Mouse (Mus musculus): ENCODE results near the gene Wdr62. TPM values are rescaled to one million over a fixed set of nuclear protein-coding genes. Genes with fewer than 3 reads are reported as not detected.

The Wdr62 gene
- polyA plus RNA-seq, 1 experiment from 2014 or later = 9.3 TPM

GRCm38 (mm10) chr7:30320946-30321345 is 40.7 kb upstream of the Wdr62 start:
- WGBS = 82% methylated on average over 2 of the region's 2 CpGs
- Histone ChIP-seq H3K9ac (no peak overlapping the region), H3K4me2 (peak overlapping the region; percentile 83), H3K27ac (ENCODE audit: poor library complexity, severe bottlenecking) (no peak overlapping the region), H3K36me3 (0 out of 2 replicates have a peak, but pooled peaks cover 4% of the 10 kb centered on the region), H3K4me1 (replicated peaks) (peaks cover 16% of the 10 kb centered on the region), H3K4me3 (peak overlapping the region; percentile 94), H3K9me3 (replicated peaks) (peaks cover 8% of the 10 kb centered on the region; the same call in 1 of the 2 replicates), H3K27me3 (replicated peaks) (no peaks in the 10 kb centered on the region)
- ATAC-seq (ENCODE audit: insufficient number of reproducible peaks, low FRiP score) = no peak

GRCm38 (mm10) chr7:30318142-30318541 is 37.9 kb upstream of the Wdr62 start:
- 88% methylated on average over 3 of the region's 3 CpGs for WGBS
- Histone ChIP-seq H3K4me3 (no peak overlapping the region), H3K9me3 (replicated peaks) (no peaks in the 10 kb centered on the region), H3K36me3 (0 out of 2 replicates have a peak, but pooled peaks cover 4% of the 10 kb centered on the region), H3K27ac (ENCODE audit: poor library complexity, severe bottlenecking) (no peak overlapping the region), H3K9ac (no peak overlapping the region), H3K4me1 (replicated peaks) (peaks cover 26% of the 10 kb centered on the region), H3K4me2 (no peak overlapping the region), H3K27me3 (replicated peaks) (0 out of 2 replicates have a peak, but pooled peaks cover 3% of the 10 kb centered on the region)
- no peak for ATAC-seq (ENCODE audit: insufficient number of reproducible peaks, low FRiP score)

- H3K9me3 ChIP-seq (replicated peaks) = no peaks in the 10 kb centered on the region
- no peak overlapping the region for H3K4me3 ChIP-seq
- H3K36me3 ChIP-seq = peaks cover 22% of the 10 kb centered on the region
- peak overlapping the region; percentile 53; the same call in 1 of the 2 replicates for H3K9ac ChIP-seq
- 0 out of 2 replicates have a peak, but pooled peaks cover 3% of the 10 kb centered on the region for H3K27me3 ChIP-seq (replicated peaks)
- H3K4me1 ChIP-seq (replicated peaks) = peaks cover 15% of the 10 kb centered on the region
- H3K4me2 ChIP-seq = peak overlapping the region; percentile 68; the same call in 1 of the 2 replicates
- ATAC-seq (ENCODE audit: insufficient number of reproducible peaks, low FRiP score) = no peak
- WGBS = 72% methylated on average over 13 of the region's 13 CpGs
- no peak overlapping the region for H3K27ac ChIP-seq (ENCODE audit: poor library complexity, severe bottlenecking)
Measured at GRCm38 (mm10) chr7:30315559-30316529, 35.6 kb upstream of the Wdr62 start.

DNA sequence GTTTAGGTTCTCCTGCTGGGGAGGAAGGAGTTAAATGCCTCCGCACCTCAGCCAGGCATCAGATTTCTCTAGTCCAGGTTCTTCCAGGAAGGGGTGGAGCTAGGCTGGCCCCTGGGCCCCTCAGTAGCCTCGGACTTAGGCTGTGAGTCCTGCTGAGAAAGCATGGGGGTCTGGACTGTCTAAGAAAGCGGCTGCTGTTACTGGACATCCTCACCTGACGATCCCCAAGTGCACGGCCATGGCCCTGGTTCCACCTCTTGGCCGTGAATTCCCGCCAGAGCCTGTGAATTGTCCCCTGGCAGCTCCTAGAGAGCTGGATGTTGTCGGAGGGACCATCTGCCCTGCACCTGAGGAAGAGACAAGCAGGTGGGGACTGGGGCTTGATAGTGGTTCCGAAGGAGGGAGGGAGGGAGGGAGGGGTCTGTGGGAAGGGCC is 34.5 kb upstream of the Wdr62 start, which contains the start of gene Syne4:
Gene Syne4 (plus strand): TSS at position 87 of the 435 bp plus-strand sequence.
- H3K9me3 ChIP-seq (replicated peaks) = no peaks in the 10 kb centered on the region
- peak within 1 kb of the TSS; percentile 40 for H3K4me3 ChIP-seq
- H3K27ac ChIP-seq (ENCODE audit: poor library complexity, severe bottlenecking) = no peak within 1 kb of the TSS
- H3K4me2 ChIP-seq = peak within 1 kb of the TSS; percentile 68
- 2% methylated on average over 9 of the region's 9 CpGs for WGBS
- peaks cover 16% of the 10 kb centered on the region for H3K4me1 ChIP-seq (replicated peaks)
- ATAC-seq (ENCODE audit: insufficient number of reproducible peaks, low FRiP score) = no peak; the same call in 1 of the 2 replicates
- peaks cover 28% of the 10 kb centered on the region for H3K36me3 ChIP-seq
- peak within 1 kb of the TSS; percentile 53 for H3K9ac ChIP-seq
- 0 out of 2 replicates have a peak, but pooled peaks cover 3% of the 10 kb centered on the region for H3K27me3 ChIP-seq (replicated peaks)

- H3K9ac ChIP-seq = no peak overlapping the region
- H3K27ac ChIP-seq (ENCODE audit: poor library complexity, severe bottlenecking) = no peak overlapping the region
Measured at GRCm38 (mm10) chr7:30313666-30314320, 33.6 kb upstream of the Wdr62 start.

DNA sequence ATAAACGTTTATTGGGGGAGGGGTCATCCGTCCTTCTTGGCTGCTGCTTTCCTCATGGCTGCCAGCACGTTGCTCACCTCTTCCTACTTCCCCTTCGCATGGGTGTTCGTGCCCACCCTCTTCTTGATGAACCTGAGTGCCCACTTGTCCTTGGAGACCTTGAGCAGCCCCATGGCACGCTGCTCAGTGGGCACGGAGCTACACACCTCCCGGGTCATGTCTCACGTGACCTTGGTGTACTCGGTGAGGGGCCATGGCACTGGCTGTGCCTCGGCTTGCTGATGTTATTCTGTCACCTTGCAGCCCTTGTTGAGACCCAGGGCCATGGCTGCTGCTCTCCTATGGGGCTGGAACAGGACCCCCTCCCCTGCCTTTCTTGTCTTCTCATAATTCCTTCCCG is 29.9 kb upstream of the Wdr62 start:
- Histone ChIP-seq H3K27ac (ENCODE audit: poor library complexity, severe bottlenecking) (no peak overlapping the region), H3K9me3 (replicated peaks) (no peaks in the 10 kb centered on the region), H3K4me2 (no peak overlapping the region), H3K36me3 (peaks cover 31% of the 10 kb centered on the region), H3K9ac (no peak overlapping the region), H3K4me3 (no peak overlapping the region), H3K27me3 (replicated peaks) (0 out of 2 replicates have a peak, but pooled peaks cover 3% of the 10 kb centered on the region), H3K4me1 (replicated peaks) (peaks cover 25% of the 10 kb centered on the region)
- WGBS = 83% methylated on average over 12 of the region's 12 CpGs
- ATAC-seq (ENCODE audit: insufficient number of reproducible peaks, low FRiP score) = no peak

More at GRCm38 (mm10) chr7:30313666-30314320, 33.6 kb upstream of the Wdr62 start:
- Histone ChIP-seq H3K27me3 (replicated peaks) (0 out of 2 replicates have a peak, but pooled peaks cover 3% of the 10 kb centered on the region), H3K36me3 (peaks cover 28% of the 10 kb centered on the region), H3K4me1 (replicated peaks) (peaks cover 24% of the 10 kb centered on the region), H3K4me3 (no peak overlapping the region), H3K9me3 (replicated peaks) (no peaks in the 10 kb centered on the region), H3K4me2 (no peak overlapping the region)
- ATAC-seq (ENCODE audit: insufficient number of reproducible peaks, low FRiP score) = no peak
- WGBS = 48% methylated on average over 27 of the region's 27 CpGs

DNA sequence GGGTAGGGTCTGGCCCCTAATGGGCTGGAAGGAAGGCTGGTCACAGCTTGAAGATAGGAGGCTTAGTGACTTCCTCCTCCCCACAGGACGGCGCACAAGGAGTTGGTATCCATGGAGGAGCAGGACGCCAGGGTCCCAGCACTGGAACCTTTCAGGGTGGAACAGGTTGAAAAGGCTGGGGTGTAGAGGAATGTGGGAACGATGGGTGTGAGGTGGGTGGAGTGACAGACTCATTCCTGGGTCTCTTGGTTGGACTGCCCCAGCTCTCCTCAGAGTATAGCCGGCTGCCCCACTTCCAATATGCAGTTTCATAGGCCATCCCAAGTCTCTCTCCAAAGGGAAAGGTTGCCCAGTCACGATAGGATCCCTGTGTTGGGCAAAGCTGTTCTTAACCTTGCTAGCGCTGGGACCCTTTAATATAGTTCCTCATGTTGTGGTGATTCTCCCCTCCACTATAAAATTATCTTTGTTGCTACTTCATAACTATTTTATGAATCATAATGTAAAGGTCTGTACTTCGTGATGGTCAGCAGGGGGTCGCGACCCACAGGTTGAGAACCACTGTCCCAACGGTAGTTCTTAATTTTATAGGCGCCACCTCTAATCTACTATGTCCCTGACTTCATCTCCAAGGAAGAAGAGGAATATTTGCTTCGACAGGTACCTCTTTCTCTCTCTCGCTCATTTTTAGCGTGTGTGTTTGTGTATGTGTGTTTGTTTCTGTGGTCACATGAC is 29.3 kb upstream of the Wdr62 start:
- H3K4me3 ChIP-seq = peak overlapping the region; percentile 74
- no peak for ATAC-seq (ENCODE audit: insufficient number of reproducible peaks, low FRiP score)
- H3K4me1 ChIP-seq (replicated peaks) = peaks cover 19% of the 10 kb centered on the region
- H3K4me2 ChIP-seq = peak overlapping the region; percentile 94
- H3K27ac ChIP-seq (ENCODE audit: poor library complexity, severe bottlenecking) = no peak overlapping the region
- peak overlapping the region; percentile 77 for H3K9ac ChIP-seq
- peaks cover 31% of the 10 kb centered on the region for H3K36me3 ChIP-seq
- no peaks in the 10 kb centered on the region for H3K9me3 ChIP-seq (replicated peaks)
- 0 out of 2 replicates have a peak, but pooled peaks cover 3% of the 10 kb centered on the region for H3K27me3 ChIP-seq (replicated peaks)
- 54% methylated on average over 15 of the region's 15 CpGs for WGBS

DNA sequence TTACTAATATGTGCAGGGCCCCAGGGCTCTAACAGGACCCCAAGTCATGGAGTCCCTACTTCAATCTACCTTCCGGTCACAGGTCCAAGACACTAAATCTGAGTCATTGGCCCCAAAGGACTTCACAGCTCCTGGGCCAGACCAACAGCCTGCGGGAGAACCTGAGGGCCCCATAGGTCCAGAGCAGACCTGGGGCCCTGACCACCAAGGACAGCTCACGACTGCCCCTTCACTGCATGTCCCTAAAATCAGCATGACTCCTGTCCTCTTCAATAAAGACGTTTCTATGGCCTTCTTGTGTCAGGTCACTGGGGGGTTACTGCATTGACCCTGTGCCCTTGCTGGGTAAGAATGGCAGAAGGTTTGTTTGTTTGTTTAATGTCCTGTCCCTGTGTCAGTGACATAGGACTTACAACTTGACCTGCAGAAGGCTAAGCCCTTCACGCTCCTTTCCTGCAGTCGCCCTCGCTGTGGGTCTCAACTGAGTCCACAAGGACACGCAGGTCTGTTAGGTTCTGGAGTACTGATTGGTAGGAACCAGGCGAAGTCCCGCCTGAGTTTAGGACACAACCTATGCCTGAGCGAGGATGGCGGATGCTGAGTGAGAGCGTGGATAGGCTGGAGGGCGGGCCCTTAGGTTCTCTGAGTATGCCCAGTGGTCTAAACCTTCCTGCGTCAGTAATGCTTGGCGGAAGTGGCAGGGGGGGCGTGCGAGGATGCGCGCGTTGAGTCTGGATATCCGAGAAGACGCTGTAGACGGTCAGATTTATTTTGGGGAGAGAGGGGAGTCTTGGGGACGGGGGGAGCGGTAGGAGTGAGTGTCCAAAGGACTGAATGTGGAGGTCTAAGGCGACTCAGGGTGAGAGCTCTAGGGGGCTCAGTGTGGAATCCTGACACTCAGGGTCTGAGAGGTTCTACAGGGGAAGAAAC is 28.1 kb upstream of the Wdr62 start, which contains the start of gene Alkbh6:
Gene Alkbh6 (plus strand): TSS at position 642 of the 930 bp plus-strand sequence.
- H3K36me3 ChIP-seq = peaks cover 34% of the 10 kb centered on the region
- peak; percentile 99 for ATAC-seq (ENCODE audit: insufficient number of reproducible peaks, low FRiP score)
- H3K4me3 ChIP-seq = peak within 1 kb of the TSS; percentile 74
- H3K9me3 ChIP-seq (replicated peaks) = no peaks in the 10 kb centered on the region
- 4% methylated on average over 27 of the region's 27 CpGs for WGBS
- H3K27me3 ChIP-seq (replicated peaks) = no peaks in the 10 kb centered on the region
- H3K4me1 ChIP-seq (replicated peaks) = peaks cover 16% of the 10 kb centered on the region
- H3K27ac ChIP-seq (ENCODE audit: poor library complexity, severe bottlenecking) = peak within 1 kb of the TSS; percentile 81
- peak within 1 kb of the TSS; percentile 77 for H3K9ac ChIP-seq
- peak within 1 kb of the TSS; percentile 94 for H3K4me2 ChIP-seq

DNA sequence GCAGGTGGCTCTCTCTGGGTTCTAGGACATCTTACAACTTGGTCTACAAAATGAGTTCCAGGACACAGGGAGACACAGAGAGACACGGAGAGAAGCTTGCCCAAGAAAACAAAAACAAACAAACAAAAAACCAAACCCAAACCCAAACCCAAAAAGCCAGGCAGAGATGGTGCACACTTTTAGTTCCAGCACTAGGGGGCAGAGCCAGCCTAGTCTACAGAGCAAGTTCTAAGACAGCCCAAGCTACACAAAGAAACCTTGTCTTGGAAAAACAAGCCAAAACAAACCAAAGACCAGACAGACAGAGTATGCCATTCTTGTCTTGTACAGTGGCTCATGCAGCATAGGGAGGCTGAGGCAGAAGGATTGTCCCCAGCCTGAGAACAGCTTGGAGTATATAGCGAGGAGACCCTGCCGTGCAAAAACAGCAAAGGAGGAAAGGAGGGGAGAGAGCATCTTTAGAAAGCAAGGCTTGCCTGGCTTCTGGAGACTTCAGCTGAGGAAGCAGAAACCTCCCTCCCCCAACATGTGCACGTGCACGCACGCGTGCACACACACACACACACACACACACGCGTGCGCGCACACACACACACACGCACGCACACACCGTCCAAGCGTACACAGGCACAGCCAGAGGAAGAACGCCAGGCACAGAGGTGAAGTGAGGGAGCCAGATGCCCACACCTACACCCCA is 26.0 kb upstream of the Wdr62 start:
- WGBS = 95% methylated on average over 16 of the region's 16 CpGs
- no peak overlapping the region for H3K27ac ChIP-seq (ENCODE audit: poor library complexity, severe bottlenecking)

More for the DNA sequence above, 26.0 kb upstream of the Wdr62 start:
- Histone ChIP-seq H3K4me3 (no peak overlapping the region), H3K9ac (no peak overlapping the region), H3K4me1 (replicated peaks) (peaks cover 16% of the 10 kb centered on the region), H3K27me3 (replicated peaks) (no peaks in the 10 kb centered on the region), H3K36me3 (peaks cover 24% of the 10 kb centered on the region), H3K9me3 (replicated peaks) (no peaks in the 10 kb centered on the region), H3K4me2 (no peak overlapping the region)
- ATAC-seq (ENCODE audit: insufficient number of reproducible peaks, low FRiP score) = no peak
